Mouse (Mus musculus): ENCODE measurements around the gene Sh3gl1.
A peak's percentile ranks its signal among the peaks of the same experiment; 100 is the strongest.

Gene Sh3gl1

GRCm38 (mm10) chr17:55986030-55986961, 50.1 kb downstream of the Sh3gl1 start, which contains the start of gene Fsd1:
Fsd1 (plus strand) TSS chr17:55986509.
- peak; percentile 85 for DNase-seq

- DNase-seq: no peak
Observed at GRCm38 (mm10) chr17:55977301-55977700, 59.1 kb downstream of the Sh3gl1 start.

- DNase-seq: peak; percentile 71
Observed at GRCm38 (mm10) chr17:55976255-55976862, 60.1 kb downstream of the Sh3gl1 start.

- no peak for DNase-seq
Observed at GRCm38 (mm10) chr17:55971453-55971852, 65.0 kb downstream of the Sh3gl1 start.

- peak; percentile 63 for DNase-seq
Observed at GRCm38 (mm10) chr17:55969966-55970891, 66.2 kb downstream of the Sh3gl1 start, which contains the start of gene Shd. Shd (plus strand) TSS chr17:55970467.

- DNase-seq: peak; percentile 69
Observed at GRCm38 (mm10) chr17:55969560-55969959, 66.9 kb downstream of the Sh3gl1 start.

- DNase-seq: no peak
Observed at GRCm38 (mm10) chr17:55968210-55968609, 68.2 kb downstream of the Sh3gl1 start.

GRCm38 (mm10) chr17:55967186-55967585, 69.2 kb downstream of the Sh3gl1 start:
- DNase-seq: no peak
